ENCODE assay signal across 7 mouse cellular contexts in genomic region chr7:12949032-12949871, GRCm38 (mm10). TPM values are rescaled to one million over a fixed set of nuclear protein-coding genes. Genes with fewer than 3 reads are reported as not detected.
DNase-seq lines count a peak whose midpoint lies in the region; ATAC-seq and TF ChIP-seq lines count a peak whose summit lies in the region.

No protein-coding gene starts in this region.

- H3K27me3 ChIP-seq in embryonic facial prominence, embryonic 12.5 days = no peaks in the 10 kb centered on the region
- no peaks in the 10 kb centered on the region for H3K27me3 ChIP-seq in kidney, adult 2 months (replicated peaks; ENCODE audit: control insufficient read depth, insufficient read depth, low read length)
- no peaks in the 10 kb centered on the region for H3K27me3 ChIP-seq in limb, embryonic 12.5 days
- no peaks in the 10 kb centered on the region for H3K27me3 ChIP-seq in midbrain, embryonic 15.5 days (replicated peaks)
- H3K27me3 ChIP-seq in spleen, adult 2 months (ENCODE audit: control insufficient read depth, insufficient read depth, low read length) = no peaks in the 10 kb centered on the region

- H3K9me3 ChIP-seq in embryonic facial prominence, embryonic 12.5 days = no peaks in the 10 kb centered on the region
- no peaks in the 10 kb centered on the region for H3K9me3 ChIP-seq in limb, embryonic 12.5 days
- H3K9me3 ChIP-seq in midbrain, embryonic 15.5 days = no peaks in the 10 kb centered on the region

- no peak for TF ChIP-seq CTCF in kidney, adult 2 months (conservative IDR thresholded peaks at IDR 0.05; ENCODE audit: insufficient read depth, insufficient read length, low read depth, low read length)
- no peak for TF ChIP-seq CTCF in spleen, adult 2 months (IDR thresholded peaks at IDR 0.05; ENCODE audit: extremely low read depth, insufficient read depth, insufficient read length, insufficient replicate concordance)

- 9% methylated on average over 35 of the region's 35 CpGs for WGBS in embryonic facial prominence, embryonic 12.5 days
- 6% methylated on average over 35 of the region's 35 CpGs for WGBS in kidney, adult 2 months
- 8% methylated on average over 35 of the region's 35 CpGs for WGBS in limb, embryonic 12.5 days
- 7% methylated on average over 35 of the region's 35 CpGs for WGBS in midbrain, embryonic 15.5 days
- WGBS in spleen, adult 2 months = 7% methylated on average over 35 of the region's 35 CpGs

- H3K27ac ChIP-seq in embryonic facial prominence, embryonic 12.5 days = peak overlapping the region; percentile 86
- peak overlapping the region; percentile 32; the same call in 1 of the 2 replicates for H3K27ac ChIP-seq in kidney, adult 2 months (ENCODE audit: insufficient read depth, low read depth, low read length)
- peak overlapping the region; percentile 93 for H3K27ac ChIP-seq in limb, embryonic 12.5 days
- H3K27ac ChIP-seq in midbrain, embryonic 15.5 days = peak overlapping the region; percentile 91
- peak overlapping the region; percentile 57 for H3K27ac ChIP-seq in spleen, adult 2 months (ENCODE audit: insufficient read depth, low read length)

- H3K4me3 ChIP-seq in embryonic facial prominence, embryonic 12.5 days = peak overlapping the region; percentile 44
- peak overlapping the region; percentile 76 for H3K4me3 ChIP-seq in kidney, adult 2 months (ENCODE audit: insufficient read depth, low read depth, low read length)
- H3K4me3 ChIP-seq in limb, embryonic 12.5 days (replicated peaks) = peak overlapping the region; percentile 46
- H3K4me3 ChIP-seq in midbrain, embryonic 15.5 days = peak overlapping the region; percentile 49
- peak overlapping the region; percentile 75 for H3K4me3 ChIP-seq in spleen, adult 2 months (ENCODE audit: extremely low read depth, insufficient read depth, insufficient read length)

- 0 out of 2 replicates have a peak, but pooled peaks cover 5% of the 10 kb centered on the region for H3K4me1 ChIP-seq in embryonic facial prominence, embryonic 12.5 days
- no peaks in the 10 kb centered on the region for H3K4me1 ChIP-seq in kidney, adult 2 months (ENCODE audit: control insufficient read depth, insufficient read depth, low read length)
- H3K4me1 ChIP-seq in limb, embryonic 12.5 days (replicated peaks) = peaks cover 9% of the 10 kb centered on the region
- H3K4me1 ChIP-seq in midbrain, embryonic 15.5 days = peaks cover 12% of the 10 kb centered on the region
- peaks cover 4% of the 10 kb centered on the region; the same call in 1 of the 2 replicates for H3K4me1 ChIP-seq in spleen, adult 2 months (ENCODE audit: control insufficient read depth, insufficient read depth, insufficient read length)

- no peaks in the 10 kb centered on the region for H3K36me3 ChIP-seq in embryonic facial prominence, embryonic 12.5 days
- no peaks in the 10 kb centered on the region for H3K36me3 ChIP-seq in kidney, adult 2 months (ENCODE audit: control insufficient read depth, insufficient read depth, low read length)
- no peaks in the 10 kb centered on the region for H3K36me3 ChIP-seq in limb, embryonic 12.5 days
- no peaks in the 10 kb centered on the region for H3K36me3 ChIP-seq in midbrain, embryonic 15.5 days (replicated peaks)
- no peaks in the 10 kb centered on the region for H3K36me3 ChIP-seq in spleen, adult 2 months (ENCODE audit: control insufficient read depth, insufficient read depth, low read length)

- no peak for TF ChIP-seq POLR2A in kidney, adult 2 months (IDR thresholded peaks at IDR 0.05; ENCODE audit: low read depth, low read length)
- peak; percentile 34; the same call in 1 of the 2 replicates for TF ChIP-seq POLR2A in spleen, adult 2 months (IDR thresholded peaks at IDR 0.05; ENCODE audit: low read depth, low read length)

- peak overlapping the region; percentile 81 for H3K4me2 ChIP-seq in embryonic facial prominence, embryonic 12.5 days (replicated peaks)
- H3K4me2 ChIP-seq in limb, embryonic 12.5 days = peak overlapping the region; percentile 80
- peak overlapping the region; percentile 87 for H3K4me2 ChIP-seq in midbrain, embryonic 15.5 days

- H3K9ac ChIP-seq in embryonic facial prominence, embryonic 12.5 days = peak overlapping the region; percentile 65
- peak overlapping the region; percentile 67 for H3K9ac ChIP-seq in limb, embryonic 12.5 days (replicated peaks)
- peak overlapping the region; percentile 61 for H3K9ac ChIP-seq in midbrain, embryonic 15.5 days

- DNase-seq in adrenal gland, postnatal 25 days = peak; percentile 88
- DNase-seq in heart, adult 18-20 months = peak; percentile 94 to 98
- DNase-seq in kidney, adult 2 months = peak; percentile 98
- peak; percentile 93 to 98 for DNase-seq in spleen, adult 2 months (ENCODE audit: low read depth in 1 of 2, low spot score in 2 of 2)

- ATAC-seq in embryonic facial prominence, embryonic 12.5 days (ENCODE audit: insufficient number of reproducible peaks, insufficient read depth, low FRiP score, low TSS enrichment) = peak; percentile 98
- peak; percentile 97 for ATAC-seq in limb, embryonic 12.5 days (ENCODE audit: insufficient number of reproducible peaks, insufficient read depth, low FRiP score, low TSS enrichment, low read depth)
- ATAC-seq in midbrain, embryonic 15.5 days (replicated peaks) = peak; percentile 98

RNA-seq across cellular contexts. Expression of gene Zfp324, which starts 16.4 kb away (rescaled TPM):
- 12.8 and 13.1 TPM in 2 replicates for total RNA-seq in adrenal gland, postnatal 25 days (2021)
- polyA plus RNA-seq in embryonic facial prominence, embryonic 12.5 days (2016; fragmentation: Nextera tagmentation; extraction: Ambion mirVana) = 13.9 and 14.4 TPM in 2 replicates
- total RNA-seq in heart, adult 18-20 months (2021) = 1 to 10 TPM; 2.3 to 2.4 TPM
- 4.8 and 5.9 TPM in 2 replicates for polyA plus RNA-seq in kidney, adult 2 months (2012; rRNA removed)
- polyA plus RNA-seq in limb, embryonic 12.5 days (2016; fragmentation: Nextera tagmentation; extraction: Ambion mirVana) = 10.9 and 13.3 TPM in 2 replicates
- polyA plus RNA-seq in midbrain, embryonic 15.5 days (2015; fragmentation: Nextera tagmentation; extraction: Ambion mirVana) = 17.1 and 17.7 TPM in 2 replicates
- polyA plus RNA-seq in spleen, adult 2 months (2012; rRNA removed) = 3.7 and 4.7 TPM in 2 replicates

RNA-seq across cellular contexts. Expression of gene Rnf225, which starts 22.0 kb away (rescaled TPM):
- total RNA-seq in adrenal gland, postnatal 25 days (2021) = 0.18 and 0.29 TPM in 2 replicates
- 0.95 and 1.0 TPM in 2 replicates for polyA plus RNA-seq in embryonic facial prominence, embryonic 12.5 days (2016; fragmentation: Nextera tagmentation; extraction: Ambion mirVana)
- under 1 TPM; 0.17 to 0.39 TPM for total RNA-seq in heart, adult 18-20 months (2021)
- polyA plus RNA-seq in kidney, adult 2 months (2012; rRNA removed) = 0.08 and 0.11 TPM in 2 replicates
- polyA plus RNA-seq in limb, embryonic 12.5 days (2016; fragmentation: Nextera tagmentation; extraction: Ambion mirVana) = 0.70 and 0.83 TPM in 2 replicates
- polyA plus RNA-seq in midbrain, embryonic 15.5 days (2015; fragmentation: Nextera tagmentation; extraction: Ambion mirVana) = 0.90 and 0.93 TPM in 2 replicates
- polyA plus RNA-seq in spleen, adult 2 months (2012; rRNA removed) = 0.21 and 0.31 TPM in 2 replicates

RNA-seq across cellular contexts. Expression of gene Rps5, which starts 27.2 kb away (rescaled TPM):
- 829 and 881 TPM in 2 replicates for total RNA-seq in adrenal gland, postnatal 25 days (2021)
- 833 and 862 TPM in 2 replicates for polyA plus RNA-seq in embryonic facial prominence, embryonic 12.5 days (2016; fragmentation: Nextera tagmentation; extraction: Ambion mirVana)
- total RNA-seq in heart, adult 18-20 months (2021) = 100 to 1,000 TPM; 575 to 632 TPM
- 1,384 and 1,441 TPM in 2 replicates for polyA plus RNA-seq in kidney, adult 2 months (2012; rRNA removed)
- 884 and 916 TPM in 2 replicates for polyA plus RNA-seq in limb, embryonic 12.5 days (2016; fragmentation: Nextera tagmentation; extraction: Ambion mirVana)
- 567 and 593 TPM in 2 replicates for polyA plus RNA-seq in midbrain, embryonic 15.5 days (2015; fragmentation: Nextera tagmentation; extraction: Ambion mirVana)
- 2,106 and 2,648 TPM in 2 replicates for polyA plus RNA-seq in spleen, adult 2 months (2012; rRNA removed)

RNA-seq across cellular contexts. Expression of gene Zfp446, which starts 28.4 kb away (rescaled TPM):
- total RNA-seq in adrenal gland, postnatal 25 days (2021) = 8.0 and 9.0 TPM in 2 replicates
- 12.0 and 13.0 TPM in 2 replicates for polyA plus RNA-seq in embryonic facial prominence, embryonic 12.5 days (2016; fragmentation: Nextera tagmentation; extraction: Ambion mirVana)
- 1 to 10 TPM; 2.1 to 2.2 TPM for total RNA-seq in heart, adult 18-20 months (2021)
- polyA plus RNA-seq in kidney, adult 2 months (2012; rRNA removed) = 5.4 and 6.2 TPM in 2 replicates
- 11.4 and 13.5 TPM in 2 replicates for polyA plus RNA-seq in limb, embryonic 12.5 days (2016; fragmentation: Nextera tagmentation; extraction: Ambion mirVana)
- 14.2 and 16.4 TPM in 2 replicates for polyA plus RNA-seq in midbrain, embryonic 15.5 days (2015; fragmentation: Nextera tagmentation; extraction: Ambion mirVana)
- polyA plus RNA-seq in spleen, adult 2 months (2012; rRNA removed) = 4.1 and 5.1 TPM in 2 replicates

RNA-seq across cellular contexts. Expression of gene Slc27a5, which starts 48.7 kb away (rescaled TPM):
- 6.2 TPM in 1 of 2 replicates, not detected in the other for total RNA-seq in adrenal gland, postnatal 25 days (2021)
- 0.09 TPM in 1 of 2 replicates, not detected in the other for polyA plus RNA-seq in embryonic facial prominence, embryonic 12.5 days (2016; fragmentation: Nextera tagmentation; extraction: Ambion mirVana)
- total RNA-seq in heart, adult 18-20 months (2021) = not detected
- polyA plus RNA-seq in kidney, adult 2 months (2012; rRNA removed) = 0.56 and 0.69 TPM in 2 replicates
- 0.12 TPM in 1 of 2 replicates, not detected in the other for polyA plus RNA-seq in limb, embryonic 12.5 days (2016; fragmentation: Nextera tagmentation; extraction: Ambion mirVana)
- 0.38 and 0.65 TPM in 2 replicates for polyA plus RNA-seq in midbrain, embryonic 15.5 days (2015; fragmentation: Nextera tagmentation; extraction: Ambion mirVana)
- polyA plus RNA-seq in spleen, adult 2 months (2012; rRNA removed) = 0.21 TPM in 2 replicates

Comparison
In these comparisons a context has a peak if more than half of its experiments do, and no peak if none do; other contexts are left out.
1. Peak in every context shown above with its lines: DNase-seq, ATAC-seq, H3K4me3 ChIP-seq and H3K27ac ChIP-seq.
2. H3K27ac ChIP-seq: peak in every context shown above with its lines; median percentile 93 in limb, embryonic 12.5 days; 91 in midbrain, embryonic 15.5 days; 86 in embryonic facial prominence, embryonic 12.5 days; 57 in spleen, adult 2 months; 32 in kidney, adult 2 months.